Mouse (Mus musculus) fibroblast of lung, adult 2 months (primary cell): ENCODE measurements around the gene Ttc30b.
"Not testable (repeated sequence)": the region's sequence is repeated elsewhere in the genome, so short reads cannot be mapped to it uniquely, and the experiment has no call there.

ENCODE experiments used
- DNase-seq: peaks from one replicate; pipeline ENCODE4 v3.0.0-alpha.2; 2011; ENCODE audit warnings: low read depth

The Ttc30b gene

DNA sequence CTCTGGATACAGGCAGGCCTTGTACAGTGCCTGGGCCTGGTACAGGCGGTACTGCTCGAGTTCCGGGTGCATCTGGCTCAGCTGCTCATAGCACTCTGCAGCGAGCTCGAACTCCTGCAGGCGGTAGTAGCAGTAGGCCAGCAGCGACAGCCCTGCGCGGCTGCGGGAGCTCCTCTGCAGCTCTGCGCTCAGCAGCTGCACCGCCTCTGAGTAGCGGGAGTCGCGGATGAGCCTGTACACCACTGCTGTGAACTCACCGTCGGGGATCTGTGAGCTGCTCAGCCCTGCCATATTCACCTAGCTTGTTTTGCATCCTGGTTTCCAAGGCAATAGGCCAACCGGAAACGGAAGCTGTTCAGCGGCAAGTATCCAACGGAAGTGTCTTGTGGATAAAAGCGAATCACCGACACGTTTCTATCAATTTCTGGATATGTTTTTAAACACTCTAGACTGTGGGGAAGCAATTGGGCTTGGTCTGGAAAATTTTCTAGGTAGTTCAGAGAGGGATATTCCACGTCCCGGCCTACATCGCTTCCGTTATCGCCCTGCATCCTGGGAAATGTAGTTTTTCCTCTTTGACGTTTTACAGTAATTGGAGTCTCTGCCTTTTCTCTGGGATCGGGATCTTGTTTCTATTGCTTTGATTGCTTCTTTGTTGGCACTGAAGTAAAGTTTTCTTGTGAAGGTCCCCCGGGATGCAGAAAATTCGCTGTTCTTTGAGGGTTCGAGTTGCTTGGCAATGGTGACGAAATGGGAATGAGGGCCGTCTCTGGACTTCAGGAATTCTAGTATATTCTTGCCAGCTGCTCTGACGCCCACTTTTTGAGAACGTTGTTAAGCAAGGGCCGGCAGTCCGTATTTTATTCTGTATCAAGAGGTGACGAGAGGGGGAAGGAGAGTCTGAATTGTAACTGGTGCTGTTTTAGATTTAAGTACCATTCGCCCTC lies at the start of gene Ttc30b:
Gene Ttc30b (minus strand): TSS at position 469 of the 947 bp plus-strand sequence.
- peak; percentile 63 for DNase-seq

- DNase-seq = no peak
These were observed 49.4 kb upstream of the Ttc30b start for GRCm38 (mm10) chr2:75987739-75988138.

GRCm38 (mm10) chr2:75985124-75985523 lies 46.7 kb upstream of the Ttc30b start:
- no peak for DNase-seq

DNA sequence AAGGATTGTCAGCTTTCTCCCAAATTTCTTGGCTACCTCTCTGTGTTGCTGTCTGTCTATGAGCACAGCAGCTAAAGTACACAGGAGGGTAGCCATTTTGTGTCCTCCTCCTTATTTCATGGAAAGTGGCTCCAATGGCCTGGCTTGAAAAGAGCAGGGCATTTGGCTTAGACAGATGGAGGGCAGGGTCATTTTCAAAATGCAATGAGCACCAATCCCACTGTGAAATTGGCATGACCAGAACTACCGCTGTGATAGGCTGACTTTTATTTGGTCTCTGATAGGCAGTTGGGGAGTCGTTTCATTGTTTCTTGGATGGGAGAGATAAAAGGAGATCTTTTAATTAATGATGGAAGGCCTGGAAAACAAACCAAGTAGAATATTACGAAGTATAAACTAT lies 45.5 kb upstream of the Ttc30b start:
- no peak for DNase-seq

DNA sequence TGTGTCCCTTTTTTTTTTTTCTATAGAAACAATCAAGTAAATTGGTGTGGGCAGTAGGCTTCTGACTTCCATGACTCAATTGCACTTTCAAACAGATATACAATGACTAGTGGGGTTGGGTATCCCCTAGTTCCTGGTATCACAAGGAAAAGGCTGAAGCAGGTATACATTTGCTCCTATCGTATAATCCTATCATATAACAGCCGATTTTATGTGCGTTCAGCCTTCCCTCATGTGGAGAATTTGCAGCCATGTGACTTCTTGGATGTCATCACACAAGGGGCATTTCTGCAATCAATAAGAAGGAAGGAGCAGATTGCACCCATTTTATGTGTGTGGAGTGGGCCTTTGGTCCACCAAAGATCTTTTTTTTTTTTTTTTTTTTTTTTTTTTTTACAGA lies 44.7 kb upstream of the Ttc30b start:
- no peak for DNase-seq

- DNase-seq = no peak
These were observed 44.2 kb upstream of the Ttc30b start for GRCm38 (mm10) chr2:75982626-75983025.

- DNase-seq = peak; percentile 86
These were observed 43.2 kb upstream of the Ttc30b start, which contains the start of gene Ttc30a1 for GRCm38 (mm10) chr2:75981440-75982081. Gene Ttc30a1 (minus strand): TSS chr2:75981967.

- not testable (repeated sequence) for DNase-seq
These were observed 42.6 kb upstream of the Ttc30b start for GRCm38 (mm10) chr2:75980933-75981439.

GRCm38 (mm10) chr2:75977752-75978368 lies 39.5 kb upstream of the Ttc30b start, which contains the start of gene Ttc30a2:
Gene Ttc30a2 (minus strand): TSS chr2:75978170.
- DNase-seq = not testable (repeated sequence)

DNA sequence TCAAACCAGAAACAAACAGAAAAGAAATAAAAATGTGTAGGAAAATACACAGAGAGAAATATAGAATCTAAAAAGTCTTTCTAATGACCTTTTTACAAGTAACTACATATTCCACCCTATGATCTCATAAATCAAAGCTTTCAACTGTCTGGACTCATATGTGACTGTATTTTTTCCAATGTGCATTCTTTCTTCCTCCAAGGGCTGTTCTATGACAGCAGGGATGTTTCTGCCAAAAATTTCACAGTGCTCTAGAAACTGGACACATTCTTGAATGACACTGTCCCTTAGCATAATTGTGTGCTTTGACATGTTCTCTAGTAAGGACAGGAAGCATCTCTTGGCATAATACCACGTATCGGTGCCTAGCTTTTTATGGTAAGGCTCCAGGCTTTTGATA lies 37.7 kb upstream of the Ttc30b start:
- DNase-seq = not testable (repeated sequence)

- DNase-seq = no peak
These were observed 35.7 kb upstream of the Ttc30b start for GRCm38 (mm10) chr2:75974131-75974530.

DNA sequence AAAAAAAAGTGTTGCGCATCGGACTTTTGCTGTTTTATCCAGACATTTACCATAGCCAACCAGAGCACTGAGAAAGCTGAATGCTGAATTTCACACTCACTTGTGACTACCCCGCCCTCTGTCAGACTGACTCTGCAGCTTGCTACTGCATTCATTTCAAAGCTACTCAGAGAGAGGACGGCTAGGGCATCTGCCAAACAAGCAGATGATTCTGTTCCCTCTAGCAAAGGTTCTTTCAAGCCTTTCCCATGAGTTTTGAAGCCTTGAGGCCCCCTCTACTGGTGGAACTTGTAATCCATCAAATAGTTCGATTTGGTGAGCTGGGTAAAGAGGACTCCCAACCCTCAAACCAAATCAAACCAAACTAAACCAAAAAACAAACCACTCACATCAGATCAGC lies 26.6 kb upstream of the Ttc30b start:
- DNase-seq = peak; percentile 77

DNA sequence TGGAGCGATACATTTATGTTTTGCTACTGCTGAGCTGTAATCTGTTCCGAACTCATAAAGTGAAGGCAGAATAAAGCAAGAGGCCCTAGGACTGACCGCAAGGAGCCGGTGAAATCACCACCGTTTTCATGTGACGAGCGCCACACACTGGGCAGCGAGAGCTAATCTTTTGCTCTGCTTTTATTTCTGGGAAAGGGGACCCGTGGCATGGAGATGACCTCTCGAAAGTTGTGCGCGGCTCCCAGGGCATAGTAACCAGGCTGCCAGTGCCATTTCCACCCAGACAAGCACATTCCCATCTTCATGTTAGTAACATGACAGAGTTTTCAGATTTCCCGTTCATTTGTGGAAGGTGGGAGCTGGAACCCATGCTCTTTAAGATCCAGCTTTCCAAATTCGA lies 26.1 kb upstream of the Ttc30b start:
- peak; percentile 35 for DNase-seq

DNA sequence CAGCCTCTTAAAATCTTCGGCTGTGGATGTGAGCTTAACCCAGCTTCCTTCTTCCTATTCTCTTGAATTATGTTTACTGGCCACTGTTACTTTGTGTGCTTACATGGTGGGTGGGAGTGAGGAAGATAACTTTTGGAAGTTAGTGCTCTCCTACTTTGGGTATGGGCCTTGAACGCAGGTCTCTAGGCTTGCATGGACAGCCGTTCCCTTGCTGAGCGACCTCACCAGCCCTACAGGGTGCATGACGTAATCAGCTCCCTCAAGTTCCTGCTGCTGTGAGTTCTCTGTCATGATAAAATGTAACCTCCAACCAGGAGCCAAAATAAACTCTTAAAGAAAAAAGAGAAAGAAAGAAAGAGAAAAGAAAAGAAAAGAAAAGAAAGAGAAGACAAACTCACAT lies 25.7 kb upstream of the Ttc30b start:
- no peak for DNase-seq

DNA sequence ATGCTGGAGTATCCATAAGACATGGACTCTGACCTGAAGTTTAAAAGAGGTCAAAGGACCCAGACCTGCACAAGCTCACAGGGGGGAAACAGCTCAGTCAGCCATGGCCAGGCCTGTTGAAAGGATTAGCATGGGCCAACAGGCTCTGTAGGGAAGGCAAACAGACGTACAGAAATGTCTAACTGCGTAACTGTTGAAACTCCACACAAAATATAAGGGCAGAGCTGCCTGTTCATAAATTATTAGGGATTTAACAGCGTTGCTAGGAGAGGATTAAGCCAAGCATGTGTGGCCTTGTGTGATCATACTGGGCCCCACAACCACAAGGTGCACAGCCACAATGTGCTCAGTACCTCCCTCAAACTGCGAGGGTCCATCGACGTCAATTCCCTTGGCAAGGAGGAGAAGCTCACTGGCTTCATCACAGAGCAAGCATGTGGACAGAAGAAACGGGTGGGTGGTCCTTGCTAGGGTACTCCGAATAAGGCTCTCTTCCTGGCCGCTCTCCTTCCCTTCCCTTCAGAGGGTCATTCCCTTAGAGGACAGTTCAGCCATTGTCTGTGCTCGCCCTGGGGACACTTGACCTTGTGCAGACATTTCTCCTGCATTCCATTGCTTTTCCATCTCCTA lies 24.9 kb upstream of the Ttc30b start:
- DNase-seq = no peak

- no peak for DNase-seq
These were observed 22.3 kb upstream of the Ttc30b start for GRCm38 (mm10) chr2:75960366-75961330.

DNA sequence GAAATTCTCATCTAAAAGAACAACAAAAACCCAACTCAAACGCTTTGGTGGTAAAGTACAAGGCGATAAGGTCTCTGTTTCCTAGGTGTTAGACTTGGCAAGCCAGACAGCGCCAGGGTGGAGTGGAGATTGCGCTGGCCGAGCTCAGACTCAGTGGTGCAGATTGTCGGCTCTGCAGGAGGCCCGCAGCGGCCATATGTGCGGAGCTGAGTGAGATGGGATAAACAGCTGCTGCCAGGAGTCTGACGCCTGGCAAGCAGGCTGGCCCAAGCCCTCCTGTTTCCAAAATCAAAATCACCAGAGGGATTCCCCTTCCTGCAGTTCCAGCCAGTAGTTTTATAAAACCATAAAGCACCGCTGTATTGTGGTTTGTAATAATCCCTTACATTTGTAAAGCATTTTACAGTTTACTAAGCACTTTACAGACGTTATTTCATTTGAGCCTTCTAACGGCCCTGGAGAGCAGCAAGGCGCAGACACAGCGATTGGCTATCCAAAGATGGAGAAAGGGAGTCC lies 21.5 kb upstream of the Ttc30b start:
- no peak for DNase-seq

GRCm38 (mm10) chr2:75959183-75959849 lies 20.9 kb upstream of the Ttc30b start:
- no peak for DNase-seq

DNA sequence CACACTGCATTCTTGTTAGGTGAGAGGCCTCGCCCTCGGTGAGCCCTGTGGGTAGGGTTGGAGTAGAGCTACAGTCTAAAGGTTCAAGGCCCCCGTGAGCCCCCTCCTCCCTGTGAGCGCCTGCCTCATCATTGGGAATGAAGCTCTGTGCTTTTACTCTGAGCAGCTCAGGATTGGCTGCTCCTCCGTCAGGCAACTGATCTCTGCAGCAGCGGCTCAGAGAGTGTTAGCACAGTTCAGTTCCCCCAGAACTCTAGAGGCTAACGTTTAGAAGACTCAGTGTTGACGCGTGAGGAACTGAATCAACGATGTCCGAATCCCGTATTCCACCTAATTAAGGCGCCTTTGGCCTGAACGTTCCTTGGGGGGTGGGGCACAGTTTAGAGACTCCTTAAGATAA lies 17.3 kb upstream of the Ttc30b start:
- no peak for DNase-seq

DNA sequence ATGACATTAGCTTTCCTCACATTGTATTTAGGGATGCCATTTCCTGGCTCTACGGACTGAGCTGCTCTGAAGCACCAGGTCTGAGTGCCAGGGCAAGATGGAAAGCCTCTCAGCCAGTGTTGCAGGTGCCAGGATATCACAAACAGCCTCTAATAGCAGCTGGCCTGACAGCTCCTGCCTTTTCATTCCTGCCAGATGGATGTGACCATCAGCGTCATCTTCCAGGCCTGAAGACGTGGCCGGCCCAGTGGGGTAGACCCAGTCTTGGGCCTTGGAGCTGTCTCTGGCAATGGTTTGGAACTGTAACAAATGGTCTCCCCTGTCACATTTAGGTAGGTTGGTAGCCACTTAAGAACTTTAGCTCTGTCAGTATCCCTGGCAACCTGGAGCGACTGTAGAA lies 14.9 kb upstream of the Ttc30b start:
- no peak for DNase-seq
